Mouse (Mus musculus) spleen, embryonic (tissue): ENCODE results near the gene Rab37.

Experiments
- CTCF ChIA-PET: fragments of 350-600 bp; sonication (Branson Sonifier 250); formaldehyde crosslinking; loops from one replicate; lab custom pipeline; 2022; lab: Charles Lee

Rab37 gene

GRCm38 (mm10) chr11:115163568-115164150 is 72.4 kb downstream of the Rab37 start:
- CTCF ChIA-PET, result interaction anchor here (0.7 to 1.2 kb wide), 4 partner anchors 20 to 112 kb away, joined by 3 to 8 read pairs (median 4); no protein-coding TSS in a partner anchor

- CTCF ChIA-PET, result interaction anchor here (0.7 to 1.2 kb wide), 2 partner anchors 40 to 111 kb away, joined by 3 to 8 read pairs; no protein-coding TSS in a partner anchor
Observed at GRCm38 (mm10) chr11:115164341-115164975, 73.2 kb downstream of the Rab37 start.

- CTCF ChIA-PET, result no interaction called here
Observed at GRCm38 (mm10) chr11:115164976-115165374, 73.7 kb downstream of the Rab37 start.

- CTCF ChIA-PET, result no interaction called here
Observed at GRCm38 (mm10) chr11:115166776-115167175, 75.5 kb downstream of the Rab37 start.

- CTCF ChIA-PET, result interaction anchor here (0.5 kb wide), 1 partner anchor 27 kb away, joined by 4 read pairs; no protein-coding TSS in a partner anchor
Observed at GRCm38 (mm10) chr11:115167631-115168249, 76.5 kb downstream of the Rab37 start.

GRCm38 (mm10) chr11:115169430-115169829 is 78.2 kb downstream of the Rab37 start:
- CTCF ChIA-PET, result no interaction called here

GRCm38 (mm10) chr11:115171125-115171524 is 79.9 kb downstream of the Rab37 start:
- CTCF ChIA-PET, result no interaction called here

- CTCF ChIA-PET, result no interaction called here
Observed at GRCm38 (mm10) chr11:115172825-115173287, 81.6 kb downstream of the Rab37 start.

GRCm38 (mm10) chr11:115173549-115174339 is 82.5 kb downstream of the Rab37 start:
- CTCF ChIA-PET, result interaction anchor here (0.7 to 0.8 kb wide), 2 partner anchors 8 to 81 kb away, joined by 3 to 8 read pairs; no protein-coding TSS in a partner anchor

GRCm38 (mm10) chr11:115176399-115177190 is 85.4 kb downstream of the Rab37 start:
- CTCF ChIA-PET, result no interaction called here

- CTCF ChIA-PET, result no interaction called here
Observed at GRCm38 (mm10) chr11:115177559-115178195, 86.4 kb downstream of the Rab37 start.

- CTCF ChIA-PET, result no interaction called here
Observed at GRCm38 (mm10) chr11:115178766-115179165, 87.5 kb downstream of the Rab37 start.

- CTCF ChIA-PET, result no interaction called here
Observed at GRCm38 (mm10) chr11:115179191-115179590, 88.0 kb downstream of the Rab37 start.

- CTCF ChIA-PET, result no interaction called here
Observed at GRCm38 (mm10) chr11:115179881-115180280, 88.7 kb downstream of the Rab37 start.

- CTCF ChIA-PET, result interaction anchor here (0.7 to 1.4 kb wide), 7 partner anchors 8 to 791 kb away, joined by 3 to 5 read pairs (median 4); no protein-coding TSS in a partner anchor
Observed at GRCm38 (mm10) chr11:115181913-115182638, 90.8 kb downstream of the Rab37 start.

GRCm38 (mm10) chr11:115184973-115185372 is 93.7 kb downstream of the Rab37 start:
- CTCF ChIA-PET, result interaction anchor here (2.0 kb wide), 1 partner anchor 24 kb away, joined by 6 read pairs; no protein-coding TSS in a partner anchor

GRCm38 (mm10) chr11:115187224-115187639 is 96.0 kb downstream of the Rab37 start, which contains the start of gene Tmem104:
Gene Tmem104, plus strand, starts transcription at chr11:115187487.
- CTCF ChIA-PET, result no interaction called here

GRCm38 (mm10) chr11:115187693-115188092 is 96.5 kb downstream of the Rab37 start, which contains the start of gene Nat9:
Gene Nat9, minus strand, starts transcription at chr11:115187859.
- CTCF ChIA-PET, result interaction anchor here (0.5 kb wide), 2 partner anchors 26 to 60 kb away, joined by 3 to 4 read pairs; no protein-coding TSS in a partner anchor
